Mouse (Mus musculus) heart, adult 2 months (tissue): ENCODE measurements around the gene Rnd2. TPM values are rescaled to one million over a fixed set of nuclear protein-coding genes. Genes with fewer than 3 reads are reported as not detected.
"Not testable (repeated sequence)": the region's sequence is repeated elsewhere in the genome, so short reads cannot be mapped to it uniquely, and the experiment has no call there.

ENCODE experiments used
- DNase-seq, 2 experiments: peaks; one replicate each; pipeline ENCODE4 v3.0.0; 2021
- H3K27ac ChIP-seq: fragments of 200-600 bp; 2 replicates; pipeline ENCODE4 v1.8.1; 2022
- H3K27me3 ChIP-seq: fragments of 200-500 bp; 2 replicates; pipeline ENCODE4 v1.6.1; 2012; ENCODE audit warnings: mild to moderate bottlenecking, low read length, inconsistent platforms, mixed read lengths; ENCODE audit not compliant: control insufficient read depth, insufficient read depth
- H3K36me3 ChIP-seq: fragments of 200-500 bp; 2 replicates; pipeline ENCODE4 v1.6.1; 2012; ENCODE audit warnings: low read length, inconsistent platforms; ENCODE audit not compliant: control insufficient read depth, insufficient read depth
- H3K4me1 ChIP-seq: fragments of 200-500 bp; 2 replicates; pipeline ENCODE4 v1.6.1; 2011; ENCODE audit warnings: low read length; ENCODE audit not compliant: control insufficient read depth, insufficient read depth
- H3K4me3 ChIP-seq: fragments of 200-600 bp; 2 replicates; pipeline ENCODE4 v1.8.1; 2022
- H3K79me2 ChIP-seq: fragments of 200-500 bp; replicated peaks from 2 replicates; pipeline ENCODE4 v1.6.1; 2012; ENCODE audit warnings: mild to moderate bottlenecking, inconsistent platforms, low read length, moderate library complexity, mixed read lengths; ENCODE audit not compliant: control insufficient read depth, insufficient read depth
- H3K9ac ChIP-seq: fragments of 200-500 bp; 2 replicates; pipeline ENCODE4 v1.6.1; 2012; ENCODE audit warnings: low read depth, mild to moderate bottlenecking, control low read depth, inconsistent platforms, low read length, mixed read lengths
- CTCF ChIP-seq: fragments of 200-600 bp; IDR thresholded peaks from 2 replicates; pipeline ENCODE4 v1.8.1; 2022; ENCODE audit warnings: antibody characterized with exemption, mild to moderate bottlenecking, moderate library complexity
- EP300 ChIP-seq: fragments of 200-500 bp; IDR thresholded peaks from 2 replicates; pipeline ENCODE4 v1.6.1; 2011; ENCODE audit warnings: low read depth, low read length, control low read depth; ENCODE audit not compliant: insufficient read depth
- POLR2A ChIP-seq: fragments of 200-500 bp; IDR thresholded peaks from 2 replicates; pipeline ENCODE4 v1.6.1; 2011; ENCODE audit warnings: mild to moderate bottlenecking, low read depth, low read length, control low read depth; ENCODE audit not compliant: insufficient read depth
- WGBS: fragments of 180-500 bp; shearing (Covaris S2); methylation state at CpG from one replicate; pipeline ENCODE4 v1.1.7; 2018; 5-methylcytosine and 5-hydroxymethylcytosine counted together
- intact Hi-C: fragments of 180-260 bp; cut with DNase I; formaldehyde crosslinking; loops from one replicate; pipeline ENCODE4 v1.15.1; 2025
- polyA plus RNA-seq: library from polyadenylated mRNA; depleted of rRNA; stranded (reverse); fragments of >200 nt; gene quantifications from 2 replicates; pipeline ENCODE4 v1.2.3, GENCODE M21; 2012
- total RNA-seq, 2 experiments: library from RNA; stranded (reverse); gene quantifications; 2 replicates each; pipeline ENCODE4 v1.2.3; 2021

The Rnd2 gene
- total and polyA plus RNA-seq, 3 experiments = 5.8 to 8.0 (median 6.5) TPM

- Histone ChIP-seq H3K79me2 (no peaks in the 10 kb centered on the region), H3K4me3 (no peak overlapping the region), H3K27ac (no peak overlapping the region), H3K36me3 (no peaks in the 10 kb centered on the region), H3K27me3 (no peaks in the 10 kb centered on the region), H3K4me1 (no peaks in the 10 kb centered on the region), H3K9ac (no peak overlapping the region)
- DNase-seq = no peak
- 64% methylated on average over 5 of the region's 5 CpGs for WGBS
- no peak for TF ChIP-seq EP300
- TF ChIP-seq CTCF = no peak
- TF ChIP-seq POLR2A = no peak
- intact Hi-C loops = no loop called here
Observed at GRCm38 (mm10) chr11:101474298-101474697, 9.5 kb downstream of the Rnd2 start.

- H3K9ac ChIP-seq, H3K79me2 ChIP-seq, intact Hi-C loops, H3K4me3 ChIP-seq, H3K27me3 ChIP-seq, DNase-seq, H3K36me3 ChIP-seq, H3K4me1 ChIP-seq, H3K27ac ChIP-seq: not testable (repeated sequence)
- 97% methylated on average over 4 of the region's 4 CpGs for WGBS
Observed at GRCm38 (mm10) chr11:101476361-101476760, 11.6 kb downstream of the Rnd2 start.

GRCm38 (mm10) chr11:101477194-101477551 lies 12.4 kb downstream of the Rnd2 start:
- no peaks in the 10 kb centered on the region for H3K36me3 ChIP-seq
- no peak overlapping the region for H3K4me3 ChIP-seq

GRCm38 (mm10) chr11:101477552-101478211 lies 12.9 kb downstream of the Rnd2 start:
- DNase-seq = no peak
- intact Hi-C loops = no loop called here
- Histone ChIP-seq H3K27ac (no peak overlapping the region), H3K79me2 (no peaks in the 10 kb centered on the region), H3K4me3 (no peak overlapping the region), H3K9ac (no peak overlapping the region), H3K27me3 (no peaks in the 10 kb centered on the region), H3K36me3 (no peaks in the 10 kb centered on the region), H3K4me1 (no peaks in the 10 kb centered on the region)
- WGBS = 78% methylated on average over 10 of the region's 10 CpGs
- TF ChIP-seq EP300 (no peak), CTCF (no peak), POLR2A (no peak)

More at GRCm38 (mm10) chr11:101477194-101477551, 12.4 kb downstream of the Rnd2 start:
- no peak for TF ChIP-seq EP300
- no peak for TF ChIP-seq POLR2A
- no peak for TF ChIP-seq CTCF
- H3K27ac ChIP-seq = no peak overlapping the region
- intact Hi-C loops = no loop called here
- no peaks in the 10 kb centered on the region for H3K79me2 ChIP-seq
- no peaks in the 10 kb centered on the region for H3K4me1 ChIP-seq
- no peak overlapping the region for H3K9ac ChIP-seq
- no peak for DNase-seq
- no peaks in the 10 kb centered on the region for H3K27me3 ChIP-seq
- WGBS = 42% methylated on average over 4 of the region's 4 CpGs

GRCm38 (mm10) chr11:101479171-101479635 lies 14.4 kb downstream of the Rnd2 start:
- Histone ChIP-seq H3K9ac (no peak overlapping the region), H3K27ac (no peak overlapping the region), H3K4me1 (no peaks in the 10 kb centered on the region), H3K36me3 (no peaks in the 10 kb centered on the region), H3K27me3 (no peaks in the 10 kb centered on the region), H3K79me2 (no peaks in the 10 kb centered on the region), H3K4me3 (no peak overlapping the region)
- intact Hi-C loops = no loop called here
- 24% methylated on average over 18 of the region's 18 CpGs for WGBS
- no peak for TF ChIP-seq EP300
- no peak for TF ChIP-seq POLR2A
- TF ChIP-seq CTCF = no peak
- DNase-seq = no peak

GRCm38 (mm10) chr11:101480912-101481311 lies 16.1 kb downstream of the Rnd2 start:
- H3K27me3 ChIP-seq = no peaks in the 10 kb centered on the region
- no peak overlapping the region for H3K9ac ChIP-seq
- intact Hi-C loops = no loop called here
- H3K27ac ChIP-seq = no peak overlapping the region
- no peak for DNase-seq
- WGBS = 24% methylated on average over 6 of the region's 6 CpGs
- H3K79me2 ChIP-seq = no peaks in the 10 kb centered on the region
- H3K4me3 ChIP-seq = no peak overlapping the region
- TF ChIP-seq EP300 (no peak), POLR2A (no peak), CTCF (no peak)
- no peaks in the 10 kb centered on the region for H3K36me3 ChIP-seq
- H3K4me1 ChIP-seq = no peaks in the 10 kb centered on the region
